Mouse (Mus musculus) brain, embryonic 14.5 days (tissue): ENCODE measurements around the gene Vars. TPM values are rescaled to one million over a fixed set of nuclear protein-coding genes. Genes with fewer than 3 reads are reported as not detected.
A peak's percentile ranks its signal among the peaks of the same experiment; 100 is the strongest.
"Not testable (repeated sequence)": the region's sequence is repeated elsewhere in the genome, so short reads cannot be mapped to it uniquely, and the experiment has no call there.

Experiments
- DNase-seq: peaks from one replicate; pipeline ENCODE4 v3.0.0-alpha.2; 2011; ENCODE audit warnings: low read depth
- CTCF ChIP-seq: fragments of 200-500 bp; IDR thresholded peaks from 2 replicates; pipeline ENCODE4 v1.5.1; 2012; ENCODE audit warnings: inconsistent platforms, mild to moderate bottlenecking, moderate library complexity, borderline replicate concordance; ENCODE audit not compliant: insufficient read depth, insufficient read length; ENCODE audit errors: extremely low read depth
- POLR2A ChIP-seq: fragments of 200-500 bp; IDR thresholded peaks from 2 replicates; pipeline ENCODE4 v1.6.1; 2012; ENCODE audit warnings: mild to moderate bottlenecking, inconsistent platforms, borderline replicate concordance; ENCODE audit not compliant: poor library complexity, insufficient read depth, insufficient read length, severe bottlenecking; ENCODE audit errors: extremely low read depth
- polyA plus RNA-seq: library from polyadenylated mRNA; depleted of rRNA; stranded (reverse); fragments of >200 nt; gene quantifications from 2 replicates; pipeline ENCODE4 v1.2.3, GENCODE M21; 2012; rRNA removed

The Vars gene
- 99.2 and 119 TPM in 2 replicates for polyA plus RNA-seq

DNA sequence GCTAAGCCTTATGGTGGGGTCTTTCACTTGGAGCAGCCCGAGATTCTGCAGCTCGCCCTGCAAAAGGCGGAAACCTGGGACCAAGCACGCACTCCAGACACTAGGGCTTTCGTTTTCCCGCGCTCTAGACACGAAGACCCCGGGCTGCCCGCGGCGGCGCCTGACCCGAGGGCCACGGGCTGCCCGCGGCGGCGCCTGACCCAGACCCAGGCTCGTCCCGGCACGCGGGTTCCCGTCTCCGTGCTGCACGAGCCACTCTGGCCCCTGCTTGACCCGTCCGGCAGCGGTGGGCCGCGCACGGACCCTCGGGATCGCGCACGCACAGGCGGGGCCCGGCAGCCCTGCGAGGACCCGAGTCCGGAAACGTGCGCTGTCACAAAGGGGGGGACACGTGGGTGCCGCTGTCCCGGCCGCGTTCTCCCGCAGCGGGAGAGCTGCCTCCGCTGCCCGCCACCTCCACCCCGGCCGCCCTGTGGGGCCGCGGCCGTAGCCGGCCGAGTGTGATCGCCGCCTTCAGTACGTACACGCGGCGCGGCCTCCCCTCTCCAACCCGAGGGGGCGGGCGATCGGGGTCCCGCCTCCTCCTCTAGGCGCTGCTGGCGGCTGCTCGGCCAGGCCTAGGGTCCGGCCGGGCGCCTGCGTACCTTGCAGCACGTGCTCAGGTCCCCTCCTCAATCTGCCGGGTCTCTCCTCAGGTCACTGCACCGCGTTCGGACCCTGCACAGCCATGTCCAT, at the start of gene Vars:
Gene Vars (plus strand): TSS at position 271 of the 735 bp plus-strand sequence.
- TF ChIP-seq POLR2A (peak; percentile 78; the same call in 1 of the 2 replicates), CTCF (no peak)
- peak; percentile 93 for DNase-seq

DNA sequence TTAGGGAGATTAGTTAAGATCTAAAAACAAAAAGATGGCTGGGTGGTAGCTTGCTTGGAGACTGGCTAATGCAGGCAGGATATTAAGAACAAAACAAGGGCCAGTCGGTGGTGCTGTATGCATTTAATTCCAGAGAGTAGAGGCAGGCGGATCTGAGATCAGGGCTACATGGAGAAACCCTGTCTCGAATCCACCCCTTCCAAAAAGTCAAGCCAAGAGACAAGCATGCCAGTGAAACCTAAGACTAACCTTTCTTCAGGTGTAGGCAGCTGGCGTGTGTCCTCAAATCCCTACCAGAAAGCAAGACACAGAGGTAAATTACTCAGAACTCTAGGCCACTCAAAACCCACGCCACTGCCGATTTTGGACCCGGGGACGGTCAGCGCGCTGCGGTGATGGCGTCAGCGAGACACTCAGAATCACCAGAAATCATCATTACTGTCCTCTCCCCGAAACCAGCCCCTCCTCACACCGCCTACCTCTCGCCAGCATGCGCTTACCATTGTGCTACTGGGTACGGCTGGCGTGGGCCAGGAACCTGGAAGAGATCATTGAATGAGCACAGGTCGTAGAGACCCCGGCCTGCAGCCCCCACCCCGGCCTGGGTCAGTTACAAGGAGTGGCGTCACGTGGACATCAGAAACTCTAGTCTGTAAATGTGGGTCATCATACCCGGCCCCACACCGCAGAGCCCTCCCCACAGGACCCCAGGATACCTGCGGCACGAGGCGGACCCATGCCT, 49.0 kb upstream of the Vars start:
- DNase-seq = peak; percentile 43
- no peak for TF ChIP-seq CTCF

DNA sequence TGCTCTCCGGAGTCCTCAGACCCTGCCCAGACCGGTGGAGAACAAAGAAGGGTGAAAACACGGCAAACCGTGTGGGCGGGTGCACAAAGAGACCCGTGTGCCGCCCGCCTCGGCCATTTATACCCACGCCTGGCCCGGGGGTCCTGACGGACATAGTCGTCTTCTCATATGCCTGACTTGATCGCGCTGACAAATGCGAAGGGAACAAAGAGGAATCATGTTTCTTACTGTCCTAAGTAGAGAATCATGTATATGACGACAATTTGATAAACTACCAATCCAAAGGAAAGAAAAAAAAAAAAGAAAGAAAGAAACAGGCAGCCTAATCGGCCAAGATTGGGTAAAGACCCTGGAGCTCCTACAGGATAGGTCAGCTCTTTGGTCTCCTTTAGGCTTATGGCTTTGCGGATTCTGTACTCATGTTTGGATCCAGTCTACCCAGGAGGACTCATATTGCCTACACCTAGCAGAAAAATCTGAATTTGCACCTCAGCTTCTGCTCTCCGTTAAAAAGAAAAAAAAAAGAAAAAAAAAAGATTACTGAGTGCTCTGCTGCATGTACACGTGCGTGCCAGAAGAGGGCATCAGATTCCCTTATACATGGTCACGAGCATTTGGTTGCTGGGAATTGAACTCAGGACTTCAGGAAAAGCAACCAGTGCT, 48.3 kb upstream of the Vars start:
- peak; percentile 90 for DNase-seq
- TF ChIP-seq POLR2A = peak; percentile 91; the same call in 1 of the 2 replicates
- peak; percentile 60; the same call in 1 of the 2 replicates for TF ChIP-seq CTCF

- TF ChIP-seq CTCF (no peak), POLR2A (no peak)
Observed at GRCm38 (mm10) chr17:34953258-34953657, 47.5 kb upstream of the Vars start.

DNA sequence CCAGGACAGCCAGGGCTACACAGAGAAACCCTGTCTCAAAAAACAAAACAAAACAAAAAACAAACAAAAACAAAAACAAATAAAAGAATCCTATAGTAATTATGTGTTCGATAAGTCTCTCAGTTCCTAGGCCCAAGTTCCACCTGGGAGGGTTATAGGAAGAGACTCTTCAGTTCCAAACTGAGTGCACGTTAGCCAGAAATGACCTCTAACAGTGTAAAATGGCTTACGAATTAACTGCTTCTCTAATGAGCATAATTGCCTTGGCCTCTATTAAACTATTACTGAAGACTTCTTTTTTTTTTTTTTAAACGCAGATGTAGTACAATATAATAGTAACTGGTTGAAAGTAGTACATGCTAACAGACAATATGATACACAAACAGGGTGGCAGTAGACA, 46.9 kb upstream of the Vars start:
- no peak for DNase-seq
- TF ChIP-seq POLR2A (no peak), CTCF (no peak)

More at GRCm38 (mm10) chr17:34953258-34953657, 47.5 kb upstream of the Vars start:
- no peak for DNase-seq

GRCm38 (mm10) chr17:34954831-34955230, 46.0 kb upstream of the Vars start:
- no peak for DNase-seq
- TF ChIP-seq POLR2A (no peak), CTCF (no peak)

GRCm38 (mm10) chr17:34955884-34956283, 44.9 kb upstream of the Vars start:
- TF ChIP-seq POLR2A = no peak
- no peak for DNase-seq

- DNase-seq = peak; percentile 57
Observed at GRCm38 (mm10) chr17:34956340-34956739, 44.4 kb upstream of the Vars start.

GRCm38 (mm10) chr17:34957291-34957690, 43.5 kb upstream of the Vars start:
- not testable (repeated sequence) for DNase-seq

More at GRCm38 (mm10) chr17:34956340-34956739, 44.4 kb upstream of the Vars start:
- TF ChIP-seq CTCF (no peak), POLR2A (no peak)

GRCm38 (mm10) chr17:34957966-34958365, 42.8 kb upstream of the Vars start:
- DNase-seq = not testable (repeated sequence)

DNA sequence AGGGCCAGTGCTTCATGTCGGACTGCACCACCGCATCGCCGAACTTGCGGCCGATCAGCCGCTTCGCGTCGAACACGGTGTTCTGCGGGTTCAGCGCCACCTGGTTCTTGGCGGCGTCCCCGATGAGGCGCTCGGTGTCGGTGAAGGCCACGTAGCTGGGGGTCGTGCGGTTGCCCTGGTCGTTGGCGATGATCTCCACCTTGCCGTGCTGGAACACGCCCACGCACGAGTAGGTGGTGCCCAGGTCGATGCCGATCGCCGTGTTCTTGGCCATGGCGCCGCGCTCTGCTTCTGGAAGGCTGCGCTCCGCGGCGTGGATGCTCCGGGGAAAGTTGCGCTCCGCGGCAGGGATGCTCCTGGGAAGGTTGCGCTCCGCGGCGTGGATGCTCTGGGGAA, 42.1 kb upstream of the Vars start:
- not testable (repeated sequence) for DNase-seq

GRCm38 (mm10) chr17:34959130-34959778, 41.5 kb upstream of the Vars start, which contains the start of gene Hspa1b:
Hspa1b (minus strand) TSS chr17:34959238.
- DNase-seq = peak; percentile 84

DNA sequence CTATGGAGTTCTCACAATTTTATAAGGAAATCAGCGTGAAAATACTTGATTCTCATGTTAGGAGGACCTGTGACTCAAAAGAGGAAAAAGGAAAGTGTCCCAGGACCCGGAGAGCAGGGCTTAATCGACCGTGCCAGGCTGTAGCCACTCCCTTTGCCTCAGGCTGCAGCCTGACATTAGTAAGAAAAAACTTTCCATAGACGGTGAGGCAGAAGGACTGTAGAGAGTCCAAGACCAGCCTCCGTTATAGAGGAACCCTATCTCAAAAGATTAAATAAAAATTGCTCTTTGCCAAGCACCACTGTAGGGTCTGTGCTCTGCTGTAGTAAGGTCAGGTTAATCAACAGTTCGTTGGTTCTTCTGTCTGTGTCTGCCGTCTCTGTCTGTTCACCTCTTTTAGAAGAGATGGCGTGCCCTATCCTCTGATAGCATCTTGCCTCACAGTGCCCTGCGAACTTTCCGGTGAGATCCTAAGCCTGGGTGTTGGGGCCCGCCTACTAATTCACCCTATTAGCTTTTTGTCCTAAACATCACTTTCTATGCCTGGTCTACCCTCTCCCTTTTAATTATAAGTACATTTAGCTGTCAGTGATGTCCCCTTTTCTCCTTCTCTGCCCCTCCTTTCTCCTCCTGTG, 40.8 kb upstream of the Vars start:
- TF ChIP-seq POLR2A (no peak), CTCF (no peak)
- DNase-seq = no peak
